Mouse (Mus musculus) cerebellum, adult 9-10 months (tissue): Measurements from ENCODE around the gene Astn2.

ENCODE experiments used
- DNase-seq: peaks from one replicate; pipeline ENCODE4 v3.0.0; 2022

Gene Astn2

DNA sequence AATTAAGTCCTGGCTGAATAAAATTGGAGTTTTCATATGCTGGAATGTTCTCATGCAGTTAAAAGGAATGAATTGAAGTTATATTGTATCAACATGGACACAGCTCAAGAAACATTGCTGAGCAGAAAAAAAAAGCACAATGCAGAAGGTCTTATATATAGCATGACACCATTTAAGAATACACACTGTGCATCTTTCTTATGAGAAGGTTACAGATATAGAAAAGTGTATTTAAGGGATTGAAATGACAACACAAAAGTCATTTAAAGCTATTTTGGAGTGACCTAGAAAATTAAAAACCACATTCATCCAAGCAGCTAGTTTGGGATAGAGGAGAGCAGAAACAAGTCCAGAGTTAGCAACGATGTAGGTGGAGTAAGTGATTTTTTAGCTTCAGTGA is 571.4 kb downstream of the Astn2 start:
- DNase-seq = no peak

DNA sequence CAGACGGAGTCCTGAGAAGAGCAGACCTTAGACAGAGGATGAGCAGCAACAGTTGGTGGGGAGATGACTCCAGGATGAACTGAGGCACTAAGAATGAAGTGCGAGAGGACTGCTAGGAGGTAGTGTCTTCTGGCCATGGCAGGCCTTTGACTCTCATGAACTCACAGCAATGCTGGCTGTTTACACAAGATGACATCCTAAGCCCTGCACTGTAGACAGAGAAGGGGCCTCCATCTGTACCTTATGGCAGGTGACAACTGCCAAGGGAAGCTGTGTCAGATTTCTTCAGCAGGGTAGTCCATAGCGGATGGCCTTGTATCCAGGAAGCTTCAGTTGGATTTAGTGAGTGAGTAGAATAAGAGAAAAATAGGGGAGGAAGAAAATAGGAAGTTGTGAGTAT is 572.5 kb downstream of the Astn2 start:
- peak; percentile 47 for DNase-seq

DNA sequence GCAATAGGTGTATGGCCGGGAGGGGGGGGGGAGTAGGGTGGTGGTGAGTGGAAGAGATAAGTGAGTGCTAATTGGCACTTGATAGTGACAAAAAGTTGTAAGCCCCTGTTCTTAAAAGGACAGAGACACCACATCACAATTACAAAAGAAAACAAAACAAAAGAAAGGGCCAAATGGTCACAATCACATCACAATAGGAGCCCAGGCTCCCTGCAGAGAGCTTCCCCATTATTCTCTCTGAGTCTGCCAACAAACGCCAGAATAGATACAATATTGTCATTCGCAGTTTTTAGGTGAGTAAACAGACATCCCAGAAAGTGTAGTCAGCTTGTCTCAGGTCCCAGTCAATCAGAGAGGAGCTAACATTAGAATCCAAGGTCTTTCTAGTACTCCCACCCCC is 573.9 kb downstream of the Astn2 start:
- DNase-seq = peak; percentile 80

DNA sequence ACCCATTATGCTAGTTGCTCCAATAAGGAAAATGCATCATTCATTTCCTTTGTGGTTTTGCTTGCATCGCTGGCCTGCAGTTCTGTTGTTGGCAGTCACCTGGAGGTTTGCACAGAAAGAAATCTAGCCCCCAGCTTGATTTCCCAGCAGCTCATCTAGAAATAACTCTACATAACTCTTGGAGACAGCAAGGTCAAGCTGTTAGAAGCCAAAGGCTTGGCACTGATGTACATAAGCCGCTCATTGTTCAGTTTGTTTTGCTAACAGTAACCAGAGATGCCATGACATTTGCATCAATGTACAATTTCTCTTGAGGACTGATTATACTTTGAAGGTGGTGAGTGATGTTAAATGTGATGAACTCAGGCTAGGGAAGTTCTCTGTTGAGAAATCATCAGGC is 583.3 kb downstream of the Astn2 start:
- DNase-seq = no peak

DNA sequence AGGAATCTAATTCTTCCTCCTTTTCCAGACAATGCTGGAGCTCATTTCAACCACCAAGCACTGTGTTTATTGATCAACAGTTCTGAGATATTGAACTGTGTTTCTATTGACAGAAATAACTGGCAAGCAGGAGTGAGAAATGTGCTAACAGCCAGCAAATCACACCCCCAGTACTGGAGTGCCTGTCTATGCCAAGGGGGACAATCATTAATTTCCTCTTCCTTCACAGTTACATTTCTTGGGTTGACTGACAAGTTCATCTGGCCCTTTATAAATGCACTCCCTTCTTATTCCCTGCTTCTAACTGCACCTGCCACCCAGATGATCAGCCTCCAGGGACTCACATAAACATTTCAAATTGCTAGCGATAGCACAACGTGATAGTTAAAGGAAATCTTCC is 584.2 kb downstream of the Astn2 start:
- no peak for DNase-seq

DNA sequence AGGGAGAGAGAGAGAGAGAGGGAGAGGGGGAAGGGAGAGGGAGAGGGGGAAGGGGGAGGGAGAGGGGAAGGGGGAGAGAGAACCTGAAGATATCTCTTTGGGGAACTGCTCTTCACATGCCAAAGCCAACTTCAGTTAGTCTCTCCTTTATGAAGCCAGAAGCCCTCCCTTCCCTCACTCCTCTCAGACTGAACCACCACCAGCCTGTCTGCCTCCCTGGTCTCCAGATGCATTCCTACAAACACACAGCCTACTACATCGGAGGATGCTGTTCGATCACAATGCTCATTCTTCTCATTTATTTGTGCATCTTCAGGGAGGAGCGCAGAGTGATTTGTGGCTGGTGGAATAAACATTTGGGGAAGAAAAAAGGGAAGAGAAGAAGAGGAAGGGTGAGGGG is 584.6 kb downstream of the Astn2 start:
- DNase-seq = no peak

DNA sequence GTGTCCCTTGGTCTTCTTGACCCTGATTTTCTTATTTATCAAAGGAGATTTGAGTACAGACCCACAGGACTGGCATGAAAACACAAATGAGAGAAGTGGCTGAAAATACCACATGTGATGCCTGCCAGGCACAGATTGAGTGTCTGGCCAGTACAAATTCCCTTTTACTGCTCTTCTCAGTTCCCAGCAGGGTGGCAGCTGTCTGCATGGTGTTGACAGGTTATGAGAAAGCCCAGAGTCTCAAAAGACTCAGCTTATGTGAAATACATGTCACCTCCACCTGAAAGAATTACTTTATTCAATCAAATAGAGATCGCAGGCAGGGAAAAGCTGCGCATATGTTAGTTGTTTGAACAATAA is 590.3 kb downstream of the Astn2 start:
- DNase-seq = peak; percentile 71

DNA sequence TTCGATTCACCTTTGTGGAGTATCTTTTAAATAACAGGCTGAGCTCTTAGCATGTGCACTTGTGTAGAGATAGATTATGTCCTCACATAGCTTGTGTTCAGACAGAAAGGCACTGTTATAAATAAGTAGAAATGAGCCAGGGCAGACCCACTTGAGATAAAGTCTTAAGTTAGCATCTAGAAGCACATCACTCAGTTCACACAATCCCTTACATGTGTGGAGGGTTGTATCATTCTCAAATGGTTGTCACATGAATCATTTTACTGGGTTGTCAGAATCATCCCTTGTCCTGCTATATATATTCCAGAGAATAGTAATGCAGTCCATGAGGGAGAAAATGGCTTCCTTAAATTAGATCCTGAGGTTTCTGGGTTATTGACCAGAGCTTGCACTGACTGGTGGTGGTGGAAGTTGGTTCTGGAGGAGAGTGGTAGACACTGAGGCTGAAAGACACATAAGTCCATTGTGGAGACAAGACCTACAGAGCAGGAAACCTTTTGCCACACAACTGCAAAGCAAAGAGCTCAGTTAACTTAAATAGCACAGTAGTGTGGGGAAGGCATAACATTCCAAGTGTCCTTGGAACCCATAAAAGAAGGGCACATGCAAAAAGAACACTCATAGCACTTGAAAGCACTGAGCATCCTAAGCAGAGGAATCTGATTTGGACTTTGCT is 590.8 kb downstream of the Astn2 start:
- no peak for DNase-seq

DNA sequence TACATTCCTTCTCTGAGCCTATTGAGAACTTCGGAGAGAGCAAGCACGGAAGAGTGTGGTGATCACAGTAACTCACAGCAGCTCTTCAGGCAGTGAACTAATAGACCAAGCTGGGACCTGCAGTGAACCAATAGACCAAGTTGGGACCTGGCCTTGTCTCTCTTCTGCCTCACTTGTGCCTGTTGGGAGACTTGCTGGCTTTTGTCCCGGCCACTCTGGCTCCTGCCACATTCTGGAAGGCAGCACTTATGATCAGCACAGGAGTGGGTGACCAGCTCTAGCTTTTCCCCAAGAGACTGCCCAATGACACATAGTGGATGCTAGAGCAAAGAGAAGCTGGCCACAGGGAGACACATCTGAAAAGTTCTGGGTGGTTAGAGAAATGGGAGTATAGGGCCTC is 597.1 kb downstream of the Astn2 start:
- DNase-seq = peak; percentile 53

DNA sequence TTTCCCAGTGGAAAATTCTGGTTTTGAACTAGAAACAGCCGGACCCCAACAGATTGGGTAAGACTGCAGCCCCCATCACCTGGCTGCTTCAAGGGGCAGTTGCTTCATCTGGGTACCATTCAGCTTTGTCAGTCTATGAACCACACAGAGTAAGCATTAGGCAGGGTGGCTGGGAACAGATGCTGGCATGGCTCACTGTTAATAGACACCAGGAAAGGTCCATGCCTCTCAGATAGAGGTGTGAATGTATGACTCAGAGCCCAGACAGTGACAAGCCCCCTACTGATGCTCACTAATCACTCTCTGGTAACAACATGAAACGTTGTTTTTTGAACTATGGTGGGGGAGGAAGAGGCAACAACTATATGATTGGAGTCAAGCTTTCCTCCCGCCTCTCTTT is 603.2 kb downstream of the Astn2 start:
- peak; percentile 66 for DNase-seq

DNA sequence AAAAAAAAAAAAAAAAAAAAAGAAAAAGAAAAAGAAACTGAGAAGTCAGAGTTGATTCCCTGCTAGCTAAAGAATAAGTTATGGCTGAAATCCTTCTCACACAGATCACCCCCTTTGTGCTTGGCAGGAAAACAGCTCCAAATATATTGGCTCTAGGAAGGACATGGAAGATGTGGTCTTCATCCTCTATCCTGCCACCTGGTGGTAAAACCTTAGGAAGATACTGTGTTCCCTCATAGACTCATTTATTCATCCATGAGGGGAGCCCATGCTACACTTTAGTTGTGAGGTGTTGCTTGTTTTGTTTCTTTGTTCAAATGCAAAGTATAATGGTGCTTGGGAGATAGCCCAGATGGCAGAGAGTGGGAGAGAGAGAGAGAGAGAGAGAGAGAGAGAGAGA is 613.4 kb downstream of the Astn2 start:
- DNase-seq = peak; percentile 73

DNA sequence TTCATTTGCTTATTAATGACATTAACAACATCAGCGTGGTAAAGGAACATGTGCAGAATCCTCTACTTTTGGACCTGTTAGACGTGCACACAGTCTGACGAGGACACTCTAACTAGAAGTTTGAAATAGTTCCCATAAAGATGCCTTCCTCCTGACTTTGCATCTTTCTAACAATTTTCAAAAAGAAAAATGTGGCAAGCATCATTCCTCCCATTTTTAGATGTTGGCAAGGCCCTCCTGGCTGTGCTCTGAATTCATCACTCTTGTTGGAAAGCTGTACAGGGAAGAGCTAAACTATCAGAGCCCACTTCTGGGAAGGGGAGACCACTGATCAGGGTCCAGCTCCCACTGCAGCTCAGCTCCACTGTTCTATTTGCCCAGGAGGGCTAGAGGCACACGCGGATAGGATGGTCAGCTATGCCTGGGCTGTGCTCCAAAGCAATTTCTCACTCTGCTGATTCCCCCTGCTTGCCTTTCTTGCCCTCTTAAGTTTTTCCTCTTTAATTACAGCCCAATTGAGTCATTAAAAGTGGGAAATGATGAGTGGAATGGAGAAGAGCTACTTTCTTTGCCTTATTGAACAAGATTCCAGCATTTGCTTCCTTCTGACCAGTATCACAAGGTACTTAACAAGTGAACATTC is 630.9 kb downstream of the Astn2 start:
- DNase-seq = no peak

DNA sequence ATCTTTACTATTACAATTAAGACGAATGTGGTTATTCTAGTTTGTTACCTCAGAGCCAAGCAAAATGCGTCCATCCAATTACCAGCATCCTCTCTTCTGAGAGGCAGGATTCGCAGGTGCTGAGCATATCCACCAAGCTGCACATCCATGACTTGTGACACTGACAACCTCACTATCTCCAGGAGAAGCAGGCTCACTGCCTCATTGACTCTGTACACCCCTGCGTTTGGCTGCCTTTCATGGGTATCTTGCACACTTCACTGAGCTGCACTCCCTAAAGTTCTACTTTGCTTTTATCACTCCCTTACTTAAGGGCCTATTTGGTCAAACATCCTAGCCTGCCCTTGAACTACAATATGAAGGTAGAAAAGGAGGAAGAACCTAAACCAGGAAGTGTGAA is 633.5 kb downstream of the Astn2 start:
- no peak for DNase-seq

DNA sequence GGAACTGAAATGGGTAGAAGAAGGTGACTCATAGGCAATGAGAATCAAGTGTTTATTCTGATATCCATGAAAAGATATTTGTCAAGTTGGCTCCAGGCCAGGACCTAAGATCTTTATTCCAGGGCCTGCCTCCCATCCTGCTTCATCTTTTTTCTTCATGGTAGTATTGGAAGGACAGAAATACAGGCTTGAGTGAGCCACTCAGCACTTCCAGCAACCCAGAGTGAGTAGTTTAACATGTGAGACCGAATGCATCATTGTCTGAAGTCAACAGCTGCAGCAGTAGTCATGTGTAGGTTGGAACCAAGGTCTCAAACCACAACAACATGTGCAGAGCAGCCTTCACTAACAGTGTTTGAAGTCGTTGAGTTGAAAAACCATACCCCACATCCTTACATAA is 636.5 kb downstream of the Astn2 start:
- no peak for DNase-seq

DNA sequence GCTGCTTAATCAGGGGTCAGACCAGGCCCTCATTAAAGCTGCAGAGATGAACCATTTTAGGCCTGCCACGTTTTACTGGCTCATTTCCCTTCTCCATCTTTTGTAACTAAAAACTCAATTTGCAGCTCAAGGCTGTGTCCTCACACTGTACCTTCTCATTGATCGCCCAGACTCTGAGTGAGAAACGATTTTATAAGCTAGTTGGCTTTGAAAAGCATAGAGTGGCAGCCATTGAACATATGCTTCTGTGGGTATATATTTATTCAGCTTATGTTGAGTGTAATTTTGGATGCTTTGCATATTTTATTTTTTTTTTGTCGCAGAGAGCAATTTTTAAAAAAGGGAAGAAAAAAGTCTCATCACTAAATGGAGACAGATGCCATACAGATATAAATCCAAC is 637.0 kb downstream of the Astn2 start:
- no peak for DNase-seq

DNA sequence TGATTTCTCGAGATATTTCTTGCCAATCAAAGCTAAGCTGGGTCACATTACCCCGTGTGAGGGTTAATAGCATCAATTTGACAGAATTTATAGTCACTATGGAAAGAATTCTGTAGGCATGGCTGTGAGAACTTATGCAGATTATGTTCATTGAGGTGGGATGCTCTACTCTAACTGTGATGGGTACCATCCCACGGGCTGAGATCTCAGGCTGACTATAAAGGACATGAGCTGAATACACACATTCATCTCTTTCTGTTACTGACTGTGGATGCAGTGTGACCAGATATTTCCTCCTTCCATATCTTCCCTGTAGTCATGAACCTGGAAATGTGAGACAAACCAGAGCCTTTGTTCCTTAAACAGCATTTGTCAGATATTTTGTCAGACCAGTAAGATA is 639.1 kb downstream of the Astn2 start:
- no peak for DNase-seq

DNA sequence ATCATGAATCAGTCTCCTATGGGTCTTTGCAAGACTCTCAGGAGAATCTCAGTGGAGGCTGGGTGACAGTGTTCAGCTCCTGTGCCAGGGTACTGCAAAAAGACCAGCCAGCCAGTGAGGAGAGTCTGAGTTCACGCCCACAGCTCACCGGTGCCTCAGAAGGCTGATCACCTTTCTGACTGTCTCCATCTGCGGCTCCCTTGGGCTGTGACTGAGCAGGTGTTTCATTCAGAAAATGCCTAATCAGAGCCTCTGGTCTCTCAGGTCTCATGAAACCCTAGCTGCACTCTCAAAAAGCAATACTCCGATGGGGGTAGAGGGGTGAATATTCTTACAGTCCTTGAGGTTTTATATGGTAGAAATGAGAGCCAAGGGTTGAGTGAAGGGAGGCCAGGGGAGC is 640.1 kb downstream of the Astn2 start:
- DNase-seq = no peak

DNA sequence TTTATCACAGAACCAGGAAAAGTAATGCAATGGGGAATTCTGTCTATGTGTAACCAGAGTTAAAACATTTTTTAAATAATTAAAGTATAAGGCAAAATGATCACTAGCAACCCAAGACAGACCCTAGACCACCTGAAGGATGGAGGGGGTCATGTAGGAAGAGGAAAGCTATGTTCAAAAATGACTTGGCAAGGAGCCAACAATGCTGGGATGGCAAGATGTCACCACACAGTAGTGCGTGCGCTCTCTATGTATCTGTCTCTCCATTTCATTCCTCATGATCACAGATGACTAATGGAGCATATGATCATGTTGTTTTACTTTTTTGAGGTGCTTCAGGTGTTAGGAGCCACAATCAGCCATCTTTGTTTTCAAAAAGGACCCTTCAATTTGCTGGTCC is 640.6 kb downstream of the Astn2 start:
- DNase-seq = peak; percentile 55

DNA sequence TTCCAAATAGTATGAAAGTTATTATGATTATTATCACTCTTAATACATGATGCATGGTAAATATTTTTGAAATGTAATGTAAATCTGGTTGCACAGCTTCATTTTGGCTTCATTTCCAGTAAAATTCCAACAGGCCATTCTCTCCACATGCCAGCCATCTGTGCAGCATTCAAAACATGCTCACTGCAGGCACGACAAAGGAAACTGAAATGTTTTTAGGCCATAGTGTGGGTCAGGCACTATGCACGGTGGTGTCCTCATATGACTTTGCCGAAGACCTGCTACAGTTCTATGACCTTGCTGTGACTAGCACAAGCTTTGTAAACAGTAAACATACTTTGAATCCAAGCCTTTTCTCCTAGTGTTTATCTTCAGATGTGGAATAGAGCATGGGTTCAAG is 642.3 kb downstream of the Astn2 start:
- DNase-seq = peak; percentile 86

DNA sequence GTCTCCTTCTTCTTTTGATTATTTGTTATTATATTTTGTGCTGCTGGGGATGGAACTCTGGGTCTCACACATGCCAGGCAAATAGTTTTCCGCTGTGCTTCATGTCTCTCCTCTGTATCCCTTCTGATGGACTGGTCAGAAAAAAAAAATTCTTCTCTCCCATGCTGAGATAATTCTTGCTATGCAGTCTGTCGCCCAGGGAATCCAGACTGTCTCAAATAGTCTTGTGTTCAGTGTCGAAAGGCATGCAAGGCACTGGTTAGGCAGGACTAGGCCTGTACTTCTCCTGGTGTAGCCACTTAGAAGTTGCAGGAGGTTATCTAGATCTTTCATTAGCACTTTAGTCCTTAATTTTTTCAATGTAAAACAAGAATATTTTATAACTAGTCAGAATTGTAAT is 642.8 kb downstream of the Astn2 start:
- DNase-seq = peak; percentile 70

DNA sequence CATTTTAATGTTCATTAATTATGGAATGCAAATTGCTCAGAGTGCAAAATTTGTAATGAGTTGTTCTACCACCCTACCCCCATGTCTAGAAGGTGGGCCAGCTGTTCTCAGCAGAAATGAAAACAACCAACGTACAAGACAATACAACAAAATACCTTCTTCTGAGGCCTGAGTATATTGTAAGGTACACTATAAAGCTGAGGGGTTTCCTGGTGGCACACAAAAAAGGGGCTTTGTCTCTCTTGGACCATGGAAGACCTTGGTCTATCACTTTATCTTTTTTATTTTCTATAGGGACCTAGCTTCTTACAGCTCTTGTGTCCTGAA is 645.6 kb downstream of the Astn2 start:
- no peak for DNase-seq

DNA sequence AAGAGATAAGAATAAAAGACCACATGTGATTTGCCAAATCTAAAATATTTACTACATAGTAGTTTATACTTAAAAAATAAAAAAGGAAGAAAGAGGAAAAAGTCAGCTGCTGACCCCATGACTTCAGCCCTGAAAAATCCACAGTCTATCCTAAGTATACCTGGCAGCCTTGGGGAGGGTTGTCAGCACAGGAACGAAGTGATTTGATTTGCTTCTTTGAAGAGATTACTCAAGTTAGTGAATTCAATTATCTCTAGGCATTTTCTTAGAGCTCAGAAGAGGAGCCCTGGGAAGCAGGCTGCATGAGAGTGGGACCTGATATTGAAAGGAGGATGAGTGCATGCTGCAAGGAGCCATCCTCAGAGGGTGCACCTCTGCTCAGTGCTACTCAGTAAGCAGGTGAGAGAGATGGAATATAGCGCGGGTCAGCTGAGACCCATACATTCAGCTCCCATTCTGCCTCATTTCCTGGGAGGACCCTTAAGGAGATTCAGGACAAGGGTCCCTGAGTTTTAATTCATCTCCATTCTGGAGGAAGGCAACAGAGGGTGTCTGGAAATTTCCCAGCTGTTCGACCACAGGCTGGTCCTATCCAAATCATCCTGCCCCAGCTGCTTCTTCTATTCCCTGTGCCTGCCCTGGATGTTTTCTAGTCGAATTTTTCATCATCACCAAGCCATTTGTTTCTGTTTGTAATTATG is 646.1 kb downstream of the Astn2 start:
- no peak for DNase-seq

DNA sequence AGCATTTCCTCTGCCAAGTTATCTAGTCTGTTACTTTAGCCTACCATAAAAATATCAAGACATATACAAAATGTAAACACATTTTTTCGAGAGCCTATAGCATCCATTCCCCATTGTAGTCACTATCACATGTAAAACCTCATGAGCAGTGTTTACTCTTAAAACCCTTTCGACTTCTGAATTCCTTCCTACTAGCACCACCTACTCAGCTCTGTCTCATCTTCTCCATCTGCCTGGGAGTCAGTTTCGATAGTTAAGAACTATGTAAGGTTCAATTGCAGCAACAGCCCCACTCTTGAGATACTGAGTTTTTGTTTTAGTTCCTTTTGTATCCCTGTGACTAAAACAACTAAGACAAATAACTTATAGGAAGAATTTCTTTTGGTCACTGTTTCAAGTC is 651.5 kb downstream of the Astn2 start:
- DNase-seq = no peak

DNA sequence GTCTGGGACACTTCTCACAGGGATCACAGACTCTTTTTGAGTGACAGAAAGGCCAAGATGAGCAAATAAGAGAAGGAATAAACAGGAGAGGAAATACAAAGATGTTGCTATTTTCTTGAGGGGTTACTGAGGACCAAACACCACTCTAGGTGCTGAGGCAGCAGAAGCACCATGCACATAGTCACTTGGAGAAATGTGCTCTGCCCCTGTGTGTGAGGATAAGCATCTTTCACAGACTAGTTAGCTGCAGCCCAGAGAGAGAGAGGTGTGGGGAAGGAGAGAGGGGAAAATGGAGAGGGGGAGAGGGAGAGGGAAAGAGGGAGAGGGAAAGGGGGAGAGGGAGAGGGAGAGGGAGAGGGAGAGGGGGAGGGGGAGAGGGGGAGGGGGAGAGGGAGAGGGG is 659.6 kb downstream of the Astn2 start:
- no peak for DNase-seq

DNA sequence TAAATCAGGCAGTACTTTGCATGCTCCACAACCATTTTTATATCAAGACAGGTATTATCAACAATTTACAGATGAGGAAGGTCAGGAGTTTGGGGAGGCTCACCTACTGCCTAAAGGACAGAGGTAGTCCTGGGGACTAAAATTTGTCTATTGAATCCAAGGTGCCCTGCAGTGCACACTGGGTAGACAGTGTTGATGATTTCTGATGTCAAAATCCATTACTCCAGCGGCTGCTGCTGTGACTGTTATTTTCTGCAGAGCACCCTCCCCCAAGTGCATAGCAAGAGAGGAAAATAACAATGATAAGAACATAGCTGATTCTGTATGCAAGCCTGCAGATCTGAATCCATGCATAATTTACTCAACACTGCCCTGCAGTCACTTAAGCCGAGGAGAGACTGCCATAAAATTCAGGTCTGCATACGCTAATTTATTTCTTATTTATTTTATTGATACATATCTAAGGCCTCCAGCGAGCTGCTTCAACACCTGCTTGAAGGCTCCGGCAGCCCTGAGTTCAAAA is 660.3 kb downstream of the Astn2 start:
- no peak for DNase-seq
